In the genomic region with DNA sequence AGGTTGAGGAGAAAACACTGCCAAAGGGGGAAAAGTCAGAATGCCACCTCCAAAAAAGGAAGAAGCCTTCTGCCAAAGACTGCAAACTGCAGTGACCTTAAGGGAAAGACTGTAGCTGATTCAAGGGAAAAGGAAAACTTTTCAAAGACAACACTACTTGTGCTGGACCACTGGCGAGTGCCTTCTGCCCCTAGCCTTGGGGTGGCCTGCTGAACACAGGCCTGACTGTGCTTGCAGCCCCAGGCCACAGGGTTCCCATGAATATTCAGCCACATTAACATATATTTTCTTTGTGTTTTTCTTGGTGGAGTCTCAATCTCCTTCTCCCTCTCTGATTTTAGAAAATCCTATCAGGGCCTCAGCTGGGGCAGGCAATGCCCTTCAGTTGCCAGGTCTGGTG, we compare ENCODE assay signal across 14 mouse cellular contexts.
DNase-seq lines count a peak whose midpoint lies in the region; ATAC-seq and TF ChIP-seq lines count a peak whose summit lies in the region.
"Had no signal": no experiment of that assay in that cellular context is flagged by ENCODE, and none has a peak within 500 bp of the region (broad histone marks: within the 10 kb centered on the region; RNA-seq: fewer than 3 reads in every experiment).

No protein-coding gene starts in this region.

- ATAC-seq in hindbrain, postnatal 0 days, result no peak
- ATAC-seq in neural tube, embryonic 12.5 days (ENCODE audit: low FRiP score, low read depth), result peak; percentile 50; the same call in 1 of the 2 replicates
- no peak for ATAC-seq in embryonic facial prominence, embryonic 13.5 days (ENCODE audit: insufficient number of reproducible peaks, insufficient read depth, low FRiP score, low TSS enrichment, low read depth)
- ATAC-seq in midbrain, embryonic 14.5 days (ENCODE audit: low FRiP score, low TSS enrichment), result no peak

- DNase-seq in hindbrain, embryonic 10.5 days (ENCODE audit: low spot score), result peak; percentile 43
- no peak for DNase-seq in hindbrain, postnatal 0 days (ENCODE audit: low spot score)
- DNase-seq in neural tube, embryonic 10.5 days (ENCODE audit: extremely low spot score, low spot score), result no peak
- peak; percentile 36 for DNase-seq in midbrain, embryonic 14.5 days
- no peak for DNase-seq in right cerebral cortex, postnatal 10 days (ENCODE audit: low spot score in 2 of 2)
- no peak for DNase-seq in layer of hippocampus, postnatal 36 days
- DNase-seq: adrenal gland, postnatal 10 days; cerebellum, adult 2 months; heart, postnatal 10 days; liver, embryonic 13.5 days had no signal

- H3K4me3 ChIP-seq in hindbrain, embryonic 10.5 days, result no peak overlapping the region
- H3K4me3 ChIP-seq in hindbrain, postnatal 0 days (ENCODE audit: low read length), result no peak overlapping the region
- H3K4me3 ChIP-seq in neural tube, embryonic 12.5 days, result no peak overlapping the region
- H3K4me3 ChIP-seq in embryonic facial prominence, embryonic 13.5 days, result no peak overlapping the region
- H3K4me3 ChIP-seq in midbrain, embryonic 14.5 days (replicated peaks; ENCODE audit: low read depth, low read length), result no peak overlapping the region
- H3K4me3 ChIP-seq: forebrain, embryonic 12.5 days; liver, embryonic 13.5 days; stomach, embryonic 15.5 days had no signal

- H3K27ac ChIP-seq in hindbrain, embryonic 10.5 days, result peak overlapping the region; percentile 35; the same call in 1 of the 2 replicates
- H3K27ac ChIP-seq in hindbrain, postnatal 0 days, result no peak overlapping the region
- H3K27ac ChIP-seq in neural tube, embryonic 12.5 days, result no peak overlapping the region
- H3K27ac ChIP-seq in embryonic facial prominence, embryonic 13.5 days, result peak overlapping the region; percentile 80
- H3K27ac ChIP-seq in midbrain, embryonic 14.5 days (replicated peaks; ENCODE audit: low read depth, low read length), result 0 out of 2 replicates have a peak overlapping the region, but pooled peaks have one; percentile 50
- H3K27ac ChIP-seq: liver, embryonic 13.5 days; stomach, embryonic 15.5 days had no signal

- peaks cover 31% of the 10 kb centered on the region for H3K4me1 ChIP-seq in hindbrain, embryonic 10.5 days (replicated peaks)
- peaks cover 4% of the 10 kb centered on the region; the same call in 1 of the 2 replicates for H3K4me1 ChIP-seq in hindbrain, postnatal 0 days (ENCODE audit: insufficient read depth, low read length)
- peaks cover 11% of the 10 kb centered on the region for H3K4me1 ChIP-seq in neural tube, embryonic 12.5 days
- H3K4me1 ChIP-seq in embryonic facial prominence, embryonic 13.5 days, result peaks cover 33% of the 10 kb centered on the region
- H3K4me1 ChIP-seq in midbrain, embryonic 14.5 days (ENCODE audit: control insufficient read depth, insufficient read depth, low read length), result peaks cover 21% of the 10 kb centered on the region
- H3K4me1 ChIP-seq: liver, embryonic 13.5 days had no signal

- no peaks in the 10 kb centered on the region for H3K36me3 ChIP-seq in hindbrain, embryonic 10.5 days
- H3K36me3 ChIP-seq in hindbrain, postnatal 0 days (ENCODE audit: insufficient read depth, low read length), result no peaks in the 10 kb centered on the region
- no peaks in the 10 kb centered on the region for H3K36me3 ChIP-seq in neural tube, embryonic 12.5 days
- no peaks in the 10 kb centered on the region for H3K36me3 ChIP-seq in embryonic facial prominence, embryonic 13.5 days
- H3K36me3 ChIP-seq in midbrain, embryonic 14.5 days (ENCODE audit: control insufficient read depth, insufficient read depth, low read length), result no peaks in the 10 kb centered on the region
- H3K36me3 ChIP-seq: forebrain, embryonic 12.5 days; liver, embryonic 13.5 days; stomach, embryonic 15.5 days had no signal

- H3K9me3 ChIP-seq in hindbrain, embryonic 10.5 days, result no peaks in the 10 kb centered on the region
- no peaks in the 10 kb centered on the region for H3K9me3 ChIP-seq in hindbrain, postnatal 0 days (ENCODE audit: low read length)
- H3K9me3 ChIP-seq in neural tube, embryonic 12.5 days, result no peaks in the 10 kb centered on the region
- H3K9me3 ChIP-seq in embryonic facial prominence, embryonic 13.5 days, result no peaks in the 10 kb centered on the region
- H3K9me3 ChIP-seq in midbrain, embryonic 14.5 days (ENCODE audit: control insufficient read depth, low read length), result no peaks in the 10 kb centered on the region
- H3K9me3 ChIP-seq: forebrain, embryonic 12.5 days; liver, embryonic 13.5 days; stomach, embryonic 15.5 days had no signal

- no peak for TF ChIP-seq CTCF in hindbrain, postnatal 0 days (IDR thresholded peaks at IDR 0.05; ENCODE audit: low read depth)

- H3K27me3 ChIP-seq in hindbrain, embryonic 10.5 days (ENCODE audit: insufficient read depth, poor library complexity, severe bottlenecking), result no peaks in the 10 kb centered on the region
- H3K27me3 ChIP-seq in hindbrain, postnatal 0 days (ENCODE audit: insufficient read depth, low read length), result no peaks in the 10 kb centered on the region
- no peaks in the 10 kb centered on the region for H3K27me3 ChIP-seq in neural tube, embryonic 12.5 days (replicated peaks)
- no peaks in the 10 kb centered on the region for H3K27me3 ChIP-seq in embryonic facial prominence, embryonic 13.5 days
- H3K27me3 ChIP-seq in midbrain, embryonic 14.5 days (ENCODE audit: control insufficient read depth, insufficient read depth, low read length), result no peaks in the 10 kb centered on the region
- H3K27me3 ChIP-seq: forebrain, embryonic 12.5 days; liver, embryonic 13.5 days; stomach, embryonic 15.5 days had no signal

- 14% methylated on average over 1 of the region's 1 CpGs for WGBS in hindbrain, embryonic 10.5 days
- 48% methylated on average over 1 of the region's 1 CpGs for WGBS in hindbrain, postnatal 0 days
- WGBS in neural tube, embryonic 12.5 days, result 14% methylated on average over 1 of the region's 1 CpGs
- WGBS in embryonic facial prominence, embryonic 13.5 days, result 28% methylated on average over 1 of the region's 1 CpGs
- 12% methylated on average over 1 of the region's 1 CpGs for WGBS in midbrain, embryonic 14.5 days

- H3K4me2 ChIP-seq in hindbrain, postnatal 0 days (ENCODE audit: low read depth, low read length), result no peak overlapping the region
- no peak overlapping the region for H3K4me2 ChIP-seq in neural tube, embryonic 12.5 days (replicated peaks)
- no peak overlapping the region for H3K4me2 ChIP-seq in embryonic facial prominence, embryonic 13.5 days
- no peak overlapping the region for H3K4me2 ChIP-seq in midbrain, embryonic 14.5 days (ENCODE audit: low read length)
- H3K4me2 ChIP-seq: forebrain, embryonic 12.5 days; liver, embryonic 13.5 days; stomach, embryonic 15.5 days had no signal

- no peak overlapping the region for H3K9ac ChIP-seq in hindbrain, postnatal 0 days (replicated peaks; ENCODE audit: low read length)
- no peak overlapping the region for H3K9ac ChIP-seq in neural tube, embryonic 12.5 days
- no peak overlapping the region for H3K9ac ChIP-seq in embryonic facial prominence, embryonic 13.5 days
- H3K9ac ChIP-seq in midbrain, embryonic 14.5 days (replicated peaks; ENCODE audit: low read length), result no peak overlapping the region
- H3K9ac ChIP-seq: forebrain, embryonic 12.5 days; liver, embryonic 13.5 days; stomach, embryonic 15.5 days had no signal

Comparison
In these comparisons a context has a peak if more than half of its experiments do, and no peak if none do; other contexts are left out.
1. DNase-seq: peak in hindbrain, embryonic 10.5 days (single experiment) and midbrain, embryonic 14.5 days (single experiment); none in hindbrain, postnatal 0 days (single experiment), neural tube, embryonic 10.5 days (single experiment), right cerebral cortex, postnatal 10 days (0 of 2) and layer of hippocampus, postnatal 36 days (0 of 2).
2. H3K27ac ChIP-seq: peak in hindbrain, embryonic 10.5 days (single experiment), embryonic facial prominence, embryonic 13.5 days (single experiment) and midbrain, embryonic 14.5 days (single experiment); none in hindbrain, postnatal 0 days (single experiment) and neural tube, embryonic 12.5 days (single experiment).